Comparison of ENCODE assay signal across 24 mouse cellular contexts in genomic region chr10:77193495-77193894, GRCm38 (mm10). TPM values are rescaled to one million over a fixed set of nuclear protein-coding genes. Genes with fewer than 3 reads are reported as not detected.
"Had no signal": no experiment of that assay in that cellular context is flagged by ENCODE, and none has a peak within 500 bp of the region (broad histone marks: within the 10 kb centered on the region; RNA-seq: fewer than 3 reads in every experiment).

No protein-coding gene starts in this region.

- ATAC-seq: liver, embryonic 12.5 days; midbrain, embryonic 13.5 days; midbrain, embryonic 16.5 days had no signal

- H3K27me3 ChIP-seq: limb, embryonic 13.5 days; midbrain, embryonic 13.5 days; neural tube, embryonic 13.5 days had no signal

- H3K4me3 ChIP-seq: layer of hippocampus, adult 2 months; limb, embryonic 10.5 days; limb, embryonic 13.5 days; liver, embryonic 12.5 days; liver, embryonic 15.5 days; midbrain, embryonic 13.5 days; myocyte; neural tube, embryonic 13.5 days had no signal

- H3K9ac ChIP-seq: limb, embryonic 13.5 days; liver, embryonic 12.5 days; liver, embryonic 15.5 days; midbrain, embryonic 13.5 days; neural tube, embryonic 13.5 days had no signal

- H3K9me3 ChIP-seq: limb, embryonic 10.5 days; liver, embryonic 12.5 days; liver, embryonic 15.5 days; midbrain, embryonic 13.5 days; neural tube, embryonic 13.5 days had no signal

- H3K27ac ChIP-seq: kidney, postnatal 0 days; layer of hippocampus, adult 2 months; limb, embryonic 10.5 days; limb, embryonic 13.5 days; liver, embryonic 12.5 days; liver, embryonic 15.5 days; macrophage; midbrain, embryonic 13.5 days; neural tube, embryonic 13.5 days had no signal

- H3K4me1 ChIP-seq: liver, embryonic 15.5 days had no signal

- H3K36me3 ChIP-seq: limb, embryonic 10.5 days; limb, embryonic 13.5 days; liver, embryonic 12.5 days; liver, embryonic 15.5 days; midbrain, embryonic 13.5 days; neural tube, embryonic 13.5 days had no signal

- DNase-seq: kidney, adult 9 months; kidney, postnatal 25 days; layer of hippocampus, adult 9-11 months; liver; lung, adult 18-20 months; lung, postnatal 14 days; retina, postnatal 1 day; right cerebral cortex, postnatal 25 days; spleen, adult 18-20 months; thymus, postnatal 25 days had no signal

RNA-seq across cellular contexts. Expression of gene Col18a1, which starts 27.1 kb away (rescaled TPM):
- total RNA-seq: megakaryocyte, adult 5-6 weeks; monocyte, adult 5-6 weeks; neutrophil, adult 5-6 weeks had no signal
